Mouse (Mus musculus): Measurements from ENCODE around the gene Best2. TPM values are rescaled to one million over a fixed set of nuclear protein-coding genes. Genes with fewer than 3 reads are reported as not detected.

Gene Best2
- polyA plus RNA-seq, 1 experiment from 2014 or later, result not detected

GRCm38 (mm10) chr8:84978248-84978940 is 35.9 kb downstream of the Best2 start, which contains the start of gene Junb:
Junb (minus strand) TSS chr8:84978718.
- peaks cover 64% of the 10 kb centered on the region for H3K4me1 ChIP-seq
- H3K9ac ChIP-seq, result peak within 1 kb of the TSS; percentile 49
- H3K4me3 ChIP-seq (replicated peaks), result peak within 1 kb of the TSS; percentile 46
- H3K27ac ChIP-seq, result no peak within 1 kb of the TSS; the same call in 1 of the 2 replicates
- under 1% methylated on average over 62 of the region's 63 CpGs for WGBS
- H3K9me3 ChIP-seq, result no peaks in the 10 kb centered on the region
- peaks cover 61% of the 10 kb centered on the region for H3K27me3 ChIP-seq
- peaks cover 18% of the 10 kb centered on the region for H3K36me3 ChIP-seq (replicated peaks)
- H3K4me2 ChIP-seq, result peak within 1 kb of the TSS; percentile 88
- peak; percentile 33 for ATAC-seq (ENCODE audit: low FRiP score)

GRCm38 (mm10) chr8:84977435-84978247 is 36.7 kb downstream of the Best2 start:
- Histone ChIP-seq H3K9ac (peak overlapping the region; percentile 49), H3K4me3 (replicated peaks) (peak overlapping the region; percentile 46), H3K4me1 (peaks cover 64% of the 10 kb centered on the region), H3K36me3 (replicated peaks) (peaks cover 26% of the 10 kb centered on the region), H3K9me3 (no peaks in the 10 kb centered on the region), H3K27ac (no peak overlapping the region), H3K27me3 (peaks cover 57% of the 10 kb centered on the region), H3K4me2 (peak overlapping the region; percentile 88)
- ATAC-seq (ENCODE audit: low FRiP score), result no peak
- WGBS, result 1% methylated on average over 70 of the region's 70 CpGs

- peak overlapping the region; percentile 47 for H3K9ac ChIP-seq
- WGBS, result 2% methylated on average over 25 of the region's 25 CpGs
- H3K4me2 ChIP-seq, result peak overlapping the region; percentile 88
- H3K36me3 ChIP-seq (replicated peaks), result peaks cover 33% of the 10 kb centered on the region
- no peak overlapping the region for H3K27ac ChIP-seq
- peaks cover 52% of the 10 kb centered on the region for H3K27me3 ChIP-seq
- H3K4me3 ChIP-seq (replicated peaks), result peak overlapping the region; percentile 46
- peaks cover 64% of the 10 kb centered on the region for H3K4me1 ChIP-seq
- no peaks in the 10 kb centered on the region for H3K9me3 ChIP-seq
- no peak for ATAC-seq (ENCODE audit: low FRiP score)
Measured at GRCm38 (mm10) chr8:84976763-84977434, 37.4 kb downstream of the Best2 start.

GRCm38 (mm10) chr8:84976031-84976762 is 38.1 kb downstream of the Best2 start:
- H3K4me3 ChIP-seq (replicated peaks), result peak overlapping the region; percentile 46
- H3K36me3 ChIP-seq (replicated peaks), result peaks cover 40% of the 10 kb centered on the region
- peak overlapping the region; percentile 88 for H3K4me2 ChIP-seq
- H3K4me1 ChIP-seq, result peaks cover 67% of the 10 kb centered on the region
- peaks cover 45% of the 10 kb centered on the region for H3K27me3 ChIP-seq
- 1% methylated on average over 61 of the region's 61 CpGs for WGBS
- H3K9ac ChIP-seq, result peak overlapping the region; percentile 41
- peak overlapping the region; percentile 42 for H3K27ac ChIP-seq
- H3K9me3 ChIP-seq, result no peaks in the 10 kb centered on the region
- peak; percentile 88 for ATAC-seq (ENCODE audit: low FRiP score)

- Histone ChIP-seq H3K4me3 (replicated peaks) (no peak overlapping the region), H3K9ac (no peak overlapping the region), H3K27me3 (peaks cover 38% of the 10 kb centered on the region), H3K9me3 (no peaks in the 10 kb centered on the region), H3K4me2 (peak overlapping the region; percentile 88; the same call in 1 of the 2 replicates), H3K36me3 (replicated peaks) (peaks cover 46% of the 10 kb centered on the region), H3K4me1 (peaks cover 67% of the 10 kb centered on the region), H3K27ac (0 out of 2 replicates have a peak overlapping the region, but pooled peaks have one; percentile 42)
- 21% methylated on average over 7 of the region's 7 CpGs for WGBS
- no peak for ATAC-seq (ENCODE audit: low FRiP score)
Measured at GRCm38 (mm10) chr8:84975434-84975833, 38.9 kb downstream of the Best2 start.

GRCm38 (mm10) chr8:84974543-84975142 is 39.7 kb downstream of the Best2 start:
- Histone ChIP-seq H3K4me2 (no peak overlapping the region), H3K9ac (no peak overlapping the region), H3K36me3 (replicated peaks) (peaks cover 46% of the 10 kb centered on the region), H3K9me3 (no peaks in the 10 kb centered on the region), H3K4me1 (peaks cover 62% of the 10 kb centered on the region), H3K27ac (no peak overlapping the region), H3K27me3 (peaks cover 31% of the 10 kb centered on the region), H3K4me3 (replicated peaks) (no peak overlapping the region)
- no peak for ATAC-seq (ENCODE audit: low FRiP score)
- WGBS, result 83% methylated on average over 8 of the region's 8 CpGs

GRCm38 (mm10) chr8:84973803-84974542 is 40.4 kb downstream of the Best2 start:
- 63% methylated on average over 4 of the region's 4 CpGs for WGBS
- peaks cover 58% of the 10 kb centered on the region for H3K4me1 ChIP-seq
- H3K4me2 ChIP-seq, result no peak overlapping the region
- H3K27me3 ChIP-seq, result peaks cover 24% of the 10 kb centered on the region
- H3K9me3 ChIP-seq, result no peaks in the 10 kb centered on the region
- peak overlapping the region; percentile 8; the same call in 1 of the 2 replicates for H3K27ac ChIP-seq
- 0 out of 2 replicates have a peak, but pooled peaks have one; percentile 15 for ATAC-seq (ENCODE audit: low FRiP score)
- H3K9ac ChIP-seq, result no peak overlapping the region; the same call in 1 of the 2 replicates
- H3K4me3 ChIP-seq (replicated peaks), result peak overlapping the region; percentile 7; the same call in 1 of the 2 replicates
- peaks cover 46% of the 10 kb centered on the region for H3K36me3 ChIP-seq (replicated peaks)

- 73% methylated on average over 1 of the region's 1 CpGs for WGBS
Measured at GRCm38 (mm10) chr8:84973079-84973478, 41.3 kb downstream of the Best2 start.

GRCm38 (mm10) chr8:84970913-84971312 is 43.4 kb downstream of the Best2 start:
- Histone ChIP-seq H3K9ac (peak overlapping the region; percentile 90), H3K4me3 (replicated peaks) (peak overlapping the region; percentile 63), H3K27me3 (no peaks in the 10 kb centered on the region), H3K27ac (peak overlapping the region; percentile 76; the same call in 1 of the 2 replicates), H3K4me1 (peaks cover 38% of the 10 kb centered on the region), H3K36me3 (replicated peaks) (peaks cover 46% of the 10 kb centered on the region), H3K4me2 (peak overlapping the region; percentile 94), H3K9me3 (no peaks in the 10 kb centered on the region)
- WGBS, result 74% methylated on average over 5 of the region's 5 CpGs
- no peak for ATAC-seq (ENCODE audit: low FRiP score)

More at GRCm38 (mm10) chr8:84973079-84973478, 41.3 kb downstream of the Best2 start:
- Histone ChIP-seq H3K27ac (0 out of 2 replicates have a peak overlapping the region, but pooled peaks have one; percentile 8), H3K4me1 (peaks cover 56% of the 10 kb centered on the region), H3K9me3 (no peaks in the 10 kb centered on the region), H3K27me3 (peaks cover 15% of the 10 kb centered on the region), H3K4me3 (replicated peaks) (no peak overlapping the region), H3K9ac (no peak overlapping the region), H3K4me2 (no peak overlapping the region), H3K36me3 (replicated peaks) (peaks cover 46% of the 10 kb centered on the region)
- no peak for ATAC-seq (ENCODE audit: low FRiP score)

- no peaks in the 10 kb centered on the region for H3K27me3 ChIP-seq
- peaks cover 46% of the 10 kb centered on the region for H3K36me3 ChIP-seq (replicated peaks)
- peaks cover 35% of the 10 kb centered on the region for H3K4me1 ChIP-seq
- H3K4me3 ChIP-seq (replicated peaks), result peak overlapping the region; percentile 63
- peak overlapping the region; percentile 76 for H3K27ac ChIP-seq
- peak overlapping the region; percentile 94 for H3K4me2 ChIP-seq
- 10% methylated on average over 21 of the region's 21 CpGs for WGBS
- no peaks in the 10 kb centered on the region for H3K9me3 ChIP-seq
- peak overlapping the region; percentile 90 for H3K9ac ChIP-seq
- ATAC-seq (ENCODE audit: low FRiP score), result no peak
Measured at GRCm38 (mm10) chr8:84970135-84970790, 44.1 kb downstream of the Best2 start.

Data from forebrain, embryonic 12.5 days (tissue).